Mouse (Mus musculus) adrenal gland, postnatal 25 days (tissue): ENCODE measurements at regions not wholly inside any gene's neighbourhood (a gene's known extent, or its start where the extent isn't known, plus 50 kb on each side); places are given as distances from the start of the nearest gene placed in this dataset.

Experiments used
- DNase-seq: peaks from one replicate; pipeline ENCODE4 v3.0.0; 2021; ENCODE audit warnings: mixed read lengths

- DNase-seq: no peak
Observed at GRCm38 (mm10) chr9:50013602-50014001, 214.9 kb upstream of the Ncam1 start.

GRCm38 (mm10) chr9:50005757-50006576 is 207.2 kb upstream of the Ncam1 start:
- DNase-seq: peak; percentile 48

- DNase-seq: no peak
Observed at GRCm38 (mm10) chr9:50002695-50003094, 204.0 kb upstream of the Ncam1 start.

GRCm38 (mm10) chr9:50000497-50001404 is 202.0 kb upstream of the Ncam1 start:
- peak; percentile 49 for DNase-seq

- DNase-seq: no peak
Observed at GRCm38 (mm10) chr9:49999970-50000369, 201.2 kb upstream of the Ncam1 start.

- DNase-seq: no peak
Observed at GRCm38 (mm10) chr9:49998101-49998500, 199.4 kb upstream of the Ncam1 start.

- DNase-seq: peak; percentile 90
Observed at GRCm38 (mm10) chr9:49989464-49990271, 190.9 kb upstream of the Ncam1 start.

GRCm38 (mm10) chr9:49988064-49988463 is 189.3 kb upstream of the Ncam1 start:
- DNase-seq: no peak

GRCm38 (mm10) chr9:49987481-49987880 is 188.8 kb upstream of the Ncam1 start:
- DNase-seq: no peak

GRCm38 (mm10) chr9:49980344-49981207 is 181.9 kb upstream of the Ncam1 start:
- peak; percentile 63 for DNase-seq

GRCm38 (mm10) chr9:49975938-49976671 is 177.4 kb upstream of the Ncam1 start:
- DNase-seq: peak; percentile 68

- DNase-seq: peak; percentile 34
Observed at GRCm38 (mm10) chr9:49973974-49974495, 175.3 kb upstream of the Ncam1 start.

GRCm38 (mm10) chr9:49969429-49969828 is 170.7 kb upstream of the Ncam1 start:
- DNase-seq: no peak

GRCm38 (mm10) chr9:49964666-49965065 is 165.9 kb upstream of the Ncam1 start:
- no peak for DNase-seq

GRCm38 (mm10) chr9:49962561-49963071 is 163.9 kb upstream of the Ncam1 start:
- no peak for DNase-seq

- peak; percentile 59 for DNase-seq
Observed at GRCm38 (mm10) chr9:49961965-49962364, 163.2 kb upstream of the Ncam1 start.

- DNase-seq: no peak
Observed at GRCm38 (mm10) chr9:49961329-49961728, 162.6 kb upstream of the Ncam1 start.

- no peak for DNase-seq
Observed at GRCm38 (mm10) chr9:49959987-49960386, 161.3 kb upstream of the Ncam1 start.

GRCm38 (mm10) chr9:49958890-49959289 is 160.2 kb upstream of the Ncam1 start:
- DNase-seq: no peak

GRCm38 (mm10) chr9:49954601-49955000 is 155.9 kb upstream of the Ncam1 start:
- DNase-seq: no peak
